Mouse (Mus musculus) olfactory bulb, adult 2 months (tissue): ENCODE measurements around the gene Ms4a13.

Source experiments
- CTCF ChIP-seq: fragments of 200-500 bp; IDR thresholded peaks from 2 replicates; pipeline ENCODE4 v1.5.1; 2012; ENCODE audit warnings: low read depth, mild to moderate bottlenecking, low read length, moderate library complexity; ENCODE audit not compliant: insufficient read depth
- POLR2A ChIP-seq: fragments of 200-500 bp; IDR thresholded peaks from 2 replicates; pipeline ENCODE4 v1.6.1; 2012; ENCODE audit warnings: mild to moderate bottlenecking, low read depth, low read length, moderate library complexity; ENCODE audit not compliant: insufficient read depth

GRCm38 (mm10) chr19:11184121-11184520 is 12.4 kb downstream of the Ms4a13 start:
- no peak for TF ChIP-seq CTCF
- no peak for TF ChIP-seq POLR2A
